Comparison of ENCODE assay signal across 33 mouse cellular contexts in the genomic region with DNA sequence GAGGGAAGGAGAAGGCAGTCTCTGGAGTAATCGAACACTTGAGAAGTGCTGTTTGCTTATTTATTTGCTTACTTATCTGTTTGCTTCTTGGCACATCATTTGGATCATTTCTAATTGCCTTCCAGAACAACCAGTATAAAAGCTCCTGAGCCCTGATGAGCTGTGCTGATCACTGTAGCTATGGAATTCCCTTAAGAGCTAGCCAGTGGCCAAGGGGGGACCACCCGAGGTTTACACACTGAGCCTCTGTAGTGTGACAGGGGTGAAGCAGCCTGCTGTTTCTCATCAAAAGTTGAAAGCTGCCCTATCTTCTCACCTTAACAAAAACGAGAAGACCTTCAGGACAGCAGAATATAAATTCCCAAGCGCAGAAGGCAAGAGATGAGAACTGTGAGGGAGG. TPM values are rescaled to one million over a fixed set of nuclear protein-coding genes. Genes with fewer than 3 reads are reported as not detected.
"Had no signal": no experiment of that assay in that cellular context is flagged by ENCODE, and none has a peak within 500 bp of the region (broad histone marks: within the 10 kb centered on the region; RNA-seq: fewer than 3 reads in every experiment).

No protein-coding gene starts in this region.

- H3K9ac ChIP-seq: limb, embryonic 12.5 days; limb, embryonic 13.5 days; limb, embryonic 15.5 days; liver, embryonic 12.5 days; liver, embryonic 13.5 days; liver, embryonic 14.5 days; liver, embryonic 15.5 days; liver, postnatal 0 days; lung, embryonic 14.5 days; lung, embryonic 15.5 days; midbrain, embryonic 12.5 days; midbrain, embryonic 13.5 days; midbrain, embryonic 15.5 days; neural tube, embryonic 12.5 days had no signal

- H3K4me1 ChIP-seq: limb, embryonic 15.5 days; liver, embryonic 12.5 days; liver, embryonic 13.5 days; liver, embryonic 15.5 days; lung, embryonic 15.5 days; megakaryocyte, embryonic 14.5 days; midbrain, embryonic 10.5 days; midbrain, embryonic 12.5 days; midbrain, embryonic 13.5 days; midbrain, embryonic 15.5 days; neural tube, embryonic 12.5 days had no signal

- H3K4me3 ChIP-seq: limb, embryonic 10.5 days; limb, embryonic 12.5 days; limb, embryonic 13.5 days; limb, embryonic 15.5 days; liver, embryonic 12.5 days; liver, embryonic 13.5 days; liver, embryonic 15.5 days; lung, embryonic 15.5 days; megakaryocyte, embryonic 14.5 days; midbrain, embryonic 10.5 days; midbrain, embryonic 12.5 days; midbrain, embryonic 13.5 days; midbrain, embryonic 15.5 days; myocyte; neural tube, embryonic 12.5 days had no signal

- H3K27me3 ChIP-seq: limb, embryonic 12.5 days; limb, embryonic 13.5 days; limb, embryonic 15.5 days; liver, embryonic 12.5 days; liver, embryonic 13.5 days; liver, embryonic 15.5 days; lung, embryonic 15.5 days; megakaryocyte, embryonic 14.5 days; midbrain, embryonic 12.5 days; midbrain, embryonic 13.5 days; midbrain, embryonic 15.5 days; neural tube, embryonic 12.5 days had no signal

- H3K9me3 ChIP-seq: limb, embryonic 10.5 days; limb, embryonic 12.5 days; limb, embryonic 13.5 days; limb, embryonic 15.5 days; liver, embryonic 12.5 days; liver, embryonic 13.5 days; liver, embryonic 15.5 days; lung, embryonic 15.5 days; midbrain, embryonic 10.5 days; midbrain, embryonic 12.5 days; midbrain, embryonic 13.5 days; midbrain, embryonic 15.5 days; neural tube, embryonic 12.5 days had no signal

- H3K27ac ChIP-seq: limb, embryonic 10.5 days; limb, embryonic 12.5 days; limb, embryonic 13.5 days; limb, embryonic 15.5 days; liver, embryonic 12.5 days; liver, embryonic 13.5 days; liver, embryonic 14.5 days; liver, embryonic 15.5 days; lung, embryonic 15.5 days; macrophage; midbrain, embryonic 10.5 days; midbrain, embryonic 12.5 days; midbrain, embryonic 13.5 days; midbrain, embryonic 15.5 days; neural tube, embryonic 12.5 days had no signal

- DNase-seq: left cerebral cortex, postnatal 4 days; liver; liver, embryonic 13.5 days; liver, postnatal 0 days; lung, adult 18-20 months; lung, adult 2 months; lung, embryonic 14.5 days; lung, postnatal 10 days; lung, postnatal 14 days; lung, postnatal 36 days; lung, postnatal 4 days; midbrain, embryonic 14.5 days had no signal

- H3K36me3 ChIP-seq: limb, embryonic 10.5 days; limb, embryonic 12.5 days; limb, embryonic 13.5 days; limb, embryonic 15.5 days; liver, embryonic 12.5 days; liver, embryonic 13.5 days; liver, embryonic 15.5 days; lung, embryonic 15.5 days; midbrain, embryonic 10.5 days; midbrain, embryonic 12.5 days; midbrain, embryonic 13.5 days; midbrain, embryonic 15.5 days; neural tube, embryonic 12.5 days had no signal

RNA-seq across cellular contexts. Expression of a gene that starts 35.4 kb away (rescaled TPM):
- total RNA-seq: liver, adult 2 months; megakaryocyte progenitor cell, adult 5-6 weeks; megakaryocyte, adult 5-6 weeks; megakaryocyte-erythroid progenitor cell, adult 5-6 weeks; monocyte, adult 5-6 weeks had no signal
- polyA plus RNA-seq: liver, adult 2 months had no signal
